Mouse (Mus musculus) midbrain, embryonic 14.5 days (tissue): ENCODE results near the gene Zmynd15. TPM values are rescaled to one million over a fixed set of nuclear protein-coding genes. Genes with fewer than 3 reads are reported as not detected.

Experiments
- ATAC-seq: fragments of 200-750 bp; cut with Nextera tagmentation; 2 replicates; pipeline ENCODE4 v1.8.0; 2017; ENCODE audit warnings: moderate number of reproducible peaks, moderate library complexity; ENCODE audit not compliant: low FRiP score, low TSS enrichment
- DNase-seq: peaks from one replicate; pipeline ENCODE4 v3.0.0-alpha.2; 2015
- H3K27ac ChIP-seq: fragments of 300-500 bp; sonication (generic); replicated peaks from 2 replicates; pipeline ENCODE4 v1.5.1; 2014; ENCODE audit warnings: mild to moderate bottlenecking, low read depth, low read length, moderate library complexity
- H3K27me3 ChIP-seq: fragments of 300-500 bp; sonication (generic); 2 replicates; pipeline ENCODE4 v1.6.1; 2014; ENCODE audit warnings: low read length, control low read depth, mixed read lengths; ENCODE audit not compliant: control insufficient read depth, insufficient read depth
- H3K36me3 ChIP-seq: fragments of 300-500 bp; sonication (generic); 2 replicates; pipeline ENCODE4 v1.6.1; 2014; ENCODE audit warnings: low read length, control low read depth; ENCODE audit not compliant: control insufficient read depth, insufficient read depth
- H3K4me1 ChIP-seq: fragments of 300-500 bp; sonication (generic); 2 replicates; pipeline ENCODE4 v1.6.1; 2014; ENCODE audit warnings: mild to moderate bottlenecking, antibody characterized with exemption, low read length, control low read depth; ENCODE audit not compliant: control insufficient read depth, insufficient read depth
- H3K4me2 ChIP-seq: fragments of 300-500 bp; sonication (generic); 2 replicates; pipeline ENCODE4 v1.6.1; 2014; ENCODE audit warnings: mild to moderate bottlenecking, low read length, moderate library complexity
- H3K4me3 ChIP-seq: fragments of 300-500 bp; sonication (generic); replicated peaks from 2 replicates; pipeline ENCODE4 v1.5.1; 2014; ENCODE audit warnings: low read depth, low read length
- H3K9ac ChIP-seq: fragments of 300-500 bp; sonication (generic); replicated peaks from 2 replicates; pipeline ENCODE4 v1.6.1; 2014; ENCODE audit warnings: mild to moderate bottlenecking, low read length, moderate library complexity
- H3K9me3 ChIP-seq: fragments of 300-500 bp; sonication (generic); 2 replicates; pipeline ENCODE4 v1.6.1; 2016; ENCODE audit warnings: low read length, control low read depth, mixed read lengths; ENCODE audit not compliant: control insufficient read depth
- WGBS: fragments of 180-500 bp; shearing (Covaris S2); extraction: QIAGEN DNeasy Blood & Tissue Kit; methylation state at CpG from one replicate; pipeline ENCODE4 v1.1.7; 2014; 5-methylcytosine and 5-hydroxymethylcytosine counted together
- microRNA-seq: library from miRNA; unstranded; fragments of <30 nt; microRNA quantifications from one replicate; pipeline ENCODE4, GENCODE M21; 2016
- polyA plus RNA-seq: library from polyadenylated mRNA; unstranded; fragments of >200 nt; fragmentation: Nextera tagmentation; extraction: Ambion mirVana; gene quantifications from 2 replicates; pipeline ENCODE4 v1.2.1, GENCODE M21; 2014

The Zmynd15 gene
- polyA plus RNA-seq, 1 experiment from 2014 or later = 0.24 TPM

GRCm38 (mm10) chr11:70514288-70514687 is 55.1 kb downstream of the Zmynd15 start, which contains the start of gene Vmo1:
Vmo1 (minus strand) TSS chr11:70514616.
- ATAC-seq = no peak
- WGBS = 90% methylated on average over 7 of the region's 7 CpGs

More at GRCm38 (mm10) chr11:70514288-70514687, 55.1 kb downstream of the Zmynd15 start, which contains the start of gene Vmo1:
- no peak within 1 kb of the TSS for H3K4me3 ChIP-seq
- H3K9me3 ChIP-seq = no peaks in the 10 kb centered on the region
- no peak for DNase-seq
- no peaks in the 10 kb centered on the region for H3K27me3 ChIP-seq
- H3K4me2 ChIP-seq = no peak within 1 kb of the TSS
- no peak within 1 kb of the TSS for H3K9ac ChIP-seq
- no peak within 1 kb of the TSS for H3K27ac ChIP-seq
- peaks cover 6% of the 10 kb centered on the region; the same call in 1 of the 2 replicates for H3K4me1 ChIP-seq
- no peaks in the 10 kb centered on the region for H3K36me3 ChIP-seq

Small RNA genes lying within 50 kb of the gene (microRNA-seq; reads per million reads assigned to microRNA genes)
- 1.2 reads per million for gene Mir7115

Other genes starting within 250 kb of the Zmynd15 start
- 1.5 and 3.2 TPM in 2 replicates for gene Slc16a11, start 246.7 kb upstream of the Zmynd15 start, polyA plus RNA-seq
- 10.0 and 10.7 TPM in 2 replicates for gene Slc16a13, start 238.4 kb upstream of the Zmynd15 start, polyA plus RNA-seq
- 2.5 and 4.4 TPM in 2 replicates for gene Bcl6b, start 229.6 kb upstream of the Zmynd15 start, polyA plus RNA-seq
- gene 0610010K14Rik, start 221.5 kb upstream of the Zmynd15 start, polyA plus RNA-seq = 171 and 205 TPM in 2 replicates
- gene Gm21988, start 219.6 kb upstream of the Zmynd15 start, polyA plus RNA-seq = 13.4 and 16.3 TPM in 2 replicates
- 321 and 350 TPM in 2 replicates for gene Rnasek, start 219.6 kb upstream of the Zmynd15 start, polyA plus RNA-seq
- 0.11 and 0.33 TPM in 2 replicates for gene Alox12, start 204.1 kb upstream of the Zmynd15 start, polyA plus RNA-seq
- gene Alox12e, start 136.8 kb upstream of the Zmynd15 start, polyA plus RNA-seq = not detected in 2 replicates
- gene Alox15, start 107.4 kb upstream of the Zmynd15 start, polyA plus RNA-seq = not detected in 2 replicates
- gene Pelp1, start 49.4 kb upstream of the Zmynd15 start, polyA plus RNA-seq = 28.2 and 34.0 TPM in 2 replicates
- 56.5 and 93.0 TPM in 2 replicates for gene Arrb2, start 26.8 kb upstream of the Zmynd15 start, polyA plus RNA-seq
- 42.9 and 51.5 TPM in 2 replicates for gene Med11, start 7.5 kb upstream of the Zmynd15 start, polyA plus RNA-seq
- 0.50 and 2.1 TPM in 2 replicates for gene Cxcl16, start 551 bp downstream of the Zmynd15 start, polyA plus RNA-seq
- gene Tm4sf5, start 45.8 kb downstream of the Zmynd15 start, polyA plus RNA-seq = 4.7 and 5.3 TPM in 2 replicates
- gene Vmo1, start 55.2 kb downstream of the Zmynd15 start, polyA plus RNA-seq = not detected in 2 replicates
- 0.42 and 0.64 TPM in 2 replicates for gene Gltpd2, start 59.8 kb downstream of the Zmynd15 start, polyA plus RNA-seq
- 744 and 849 TPM in 2 replicates for gene Psmb6, start 65.9 kb downstream of the Zmynd15 start, polyA plus RNA-seq
- not detected in 2 replicates for gene Gm40193, start 73.5 kb downstream of the Zmynd15 start, polyA plus RNA-seq
- gene Pld2, start 80.6 kb downstream of the Zmynd15 start, polyA plus RNA-seq = 8.5 and 9.2 TPM in 2 replicates
- gene Mink1, start 103.4 kb downstream of the Zmynd15 start, polyA plus RNA-seq = 18.5 and 20.4 TPM in 2 replicates
- gene 4930544D05Rik, start 156.4 kb downstream of the Zmynd15 start, polyA plus RNA-seq = not detected in 2 replicates
- gene Chrne, start 159.8 kb downstream of the Zmynd15 start, polyA plus RNA-seq = not detected in 2 replicates
- gene Gp1ba, start 179.7 kb downstream of the Zmynd15 start, polyA plus RNA-seq = 0.37 and 0.38 TPM in 2 replicates
- 95.9 and 104 TPM in 2 replicates for gene Rnf167, start 187.8 kb downstream of the Zmynd15 start, polyA plus RNA-seq
- gene Slc25a11, start 188.0 kb downstream of the Zmynd15 start, polyA plus RNA-seq = 158 and 171 TPM in 2 replicates
- gene Pfn1, start 195.2 kb downstream of the Zmynd15 start, polyA plus RNA-seq = 661 and 672 TPM in 2 replicates
- gene Eno3, start 197.8 kb downstream of the Zmynd15 start, polyA plus RNA-seq = 8.5 and 8.7 TPM in 2 replicates
- 101 and 132 TPM in 2 replicates for gene Spag7, start 210.0 kb downstream of the Zmynd15 start, polyA plus RNA-seq
- 19.4 and 21.0 TPM in 2 replicates for gene Camta2, start 228.7 kb downstream of the Zmynd15 start, polyA plus RNA-seq
- 0.95 and 1.6 TPM in 2 replicates for gene Inca1, start 240.7 kb downstream of the Zmynd15 start, polyA plus RNA-seq
- 4.0 and 6.6 TPM in 2 replicates for gene Kif1c, start 241.1 kb downstream of the Zmynd15 start, polyA plus RNA-seq